Mouse (Mus musculus) ES-E14 (cell line): ENCODE measurements around the gene Krtap28-13. TPM values are rescaled to one million over a fixed set of nuclear protein-coding genes. Genes with fewer than 3 reads are reported as not detected.

Experiments used
- DNase-seq: peaks from one replicate; pipeline ENCODE4 v3.0.0-alpha.2; 2013; ENCODE audit warnings: low read depth, low spot score
- H3K27ac ChIP-seq: 2 replicates; pipeline ENCODE4 v1.5.1; 2012; ENCODE audit warnings: low read depth, mild to moderate bottlenecking, low read length, moderate library complexity, mixed read lengths; ENCODE audit not compliant: poor library complexity, insufficient read depth, severe bottlenecking
- H3K36me3 ChIP-seq: 2 replicates; pipeline ENCODE4 v1.6.1; 2012; ENCODE audit warnings: mild to moderate bottlenecking, low read length, moderate library complexity, mixed read lengths; ENCODE audit not compliant: control insufficient read depth, poor library complexity, insufficient read depth, severe bottlenecking
- H3K4me1 ChIP-seq, 2 experiments: fragments of 150-350 bp in 1 of 2; sonication (generic) in 1 of 2; 2 replicates each; pipeline ENCODE4 v1.6.1; 2012; ENCODE audit warnings: low read length in 2 of 2, mild to moderate bottlenecking in 1 of 2, mixed read lengths in 1 of 2; ENCODE audit not compliant: control insufficient read depth in 2 of 2, insufficient read depth in 2 of 2, poor library complexity in 1 of 2
- H3K4me3 ChIP-seq, 2 experiments: fragments of 150-350 bp in 1 of 2; sonication (generic) in 1 of 2; 2 replicates each; pipeline ENCODE4 v1.5.1; 2012; ENCODE audit warnings: low read length in 2 of 2, low read depth in 1 of 2, mild to moderate bottlenecking in 1 of 2, mixed read lengths in 1 of 2; ENCODE audit not compliant: insufficient read depth in 1 of 2, poor library complexity in 1 of 2, severe bottlenecking in 1 of 2
- H3K9ac ChIP-seq: 2 replicates; pipeline ENCODE4 v1.6.1; 2012; ENCODE audit warnings: low read depth, mild to moderate bottlenecking, low read length, mixed read lengths; ENCODE audit not compliant: poor library complexity, insufficient read depth, severe bottlenecking
- H3K9me3 ChIP-seq: fragments of 150-350 bp; sonication (generic); 2 replicates; pipeline ENCODE4 v1.6.1; 2012; ENCODE audit warnings: low read depth, mild to moderate bottlenecking, low read length; ENCODE audit not compliant: control insufficient read depth, insufficient read depth
- CHD2 ChIP-seq: IDR thresholded peaks from 2 replicates; pipeline ENCODE4 v1.6.1; 2014; ENCODE audit warnings: mild to moderate bottlenecking, low read depth, low read length, inconsistent platforms
- HCFC1 ChIP-seq: IDR thresholded peaks from 2 replicates; pipeline ENCODE4 v1.6.1; 2012; ENCODE audit warnings: low read length, inconsistent platforms, borderline replicate concordance; ENCODE audit not compliant: insufficient read depth
- MAFK ChIP-seq: IDR thresholded peaks from 2 replicates; pipeline ENCODE4 v1.6.1; 2014; ENCODE audit warnings: mild to moderate bottlenecking, low read depth, low read length, inconsistent platforms; ENCODE audit not compliant: insufficient read depth
- ZC3H11A ChIP-seq: IDR thresholded peaks from 2 replicates; pipeline ENCODE4 v1.6.1; 2012; ENCODE audit warnings: low read depth, mild to moderate bottlenecking, inconsistent platforms, low read length, borderline replicate concordance
- ZNF384 ChIP-seq: IDR thresholded peaks from 2 replicates; pipeline ENCODE4 v1.6.1; 2012; ENCODE audit warnings: low read depth, low read length, inconsistent platforms
- in situ Hi-C, 2 experiments: fragments of 600-800 bp; cut with MboI; formaldehyde crosslinking; loops; one replicate each; pipeline ENCODE4 v1.15.1; 2025; ENCODE audit warnings: low sequenced_read_pairs in 2 of 2, inconsistent platforms in 1 of 2; ENCODE audit not compliant: unreplicated experiment in 2 of 2
- total RNA-seq: library from RNA; depleted of rRNA; stranded (reverse); fragments of 300-350 nt; gene quantifications from 2 replicates; pipeline ENCODE4 v1.2.3, GENCODE M21; 2012; rRNA removed

Krtap28-13 gene
- total RNA-seq = not detected in 2 replicates

- H3K4me3 ChIP-seq = peak within 1 kb of the TSS in 1 of 2 experiments; percentile 44; a peak in 2 of 4 replicates
- in situ Hi-C loops = no loop called here
- no peak within 1 kb of the TSS for H3K9ac ChIP-seq
- no peak for DNase-seq
- no peaks in the 10 kb centered on the region for H3K9me3 ChIP-seq
- no peaks in the 10 kb centered on the region for H3K4me1 ChIP-seq
- TF ChIP-seq CHD2 = no peak
- TF ChIP-seq ZNF384 = no peak
- no peak for TF ChIP-seq ZC3H11A
- no peak within 1 kb of the TSS for H3K27ac ChIP-seq
- no peaks in the 10 kb centered on the region for H3K36me3 ChIP-seq
Measured at GRCm38 (mm10) chr1:83060643-83061042, at the start of gene Krtap28-13. Krtap28-13 (plus strand) TSS chr1:83060930.

DNA sequence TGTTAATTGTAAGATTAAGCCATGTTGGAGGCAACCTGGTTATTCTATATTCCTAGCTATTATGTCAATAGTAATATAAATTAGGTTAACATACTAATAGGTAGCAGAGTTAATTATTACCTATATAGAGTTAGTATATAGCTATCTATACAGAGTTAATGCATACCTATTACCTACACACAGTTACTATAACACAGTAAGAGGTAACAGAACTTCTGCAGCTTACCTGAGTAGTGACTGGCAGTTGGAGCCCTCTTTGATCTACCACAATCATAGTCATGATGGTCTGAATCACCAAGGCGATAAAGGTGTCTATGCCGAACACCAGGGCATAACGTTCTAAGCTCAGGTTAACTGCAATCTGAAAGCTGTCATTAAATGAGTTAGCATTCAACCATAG is 46.3 kb upstream of the Krtap28-13 start:
- H3K4me3 ChIP-seq = no peak overlapping the region
- no peaks in the 10 kb centered on the region for H3K4me1 ChIP-seq
- no peaks in the 10 kb centered on the region for H3K36me3 ChIP-seq
- no peak for DNase-seq
- H3K9me3 ChIP-seq = no peaks in the 10 kb centered on the region
- no peak overlapping the region for H3K9ac ChIP-seq
- TF ChIP-seq CHD2 (no peak), MAFK (no peak), ZC3H11A (no peak), HCFC1 (no peak), ZNF384 (no peak)
- in situ Hi-C loops = no loop called here
- no peak overlapping the region for H3K27ac ChIP-seq

GRCm38 (mm10) chr1:83015329-83015879 is 45.3 kb upstream of the Krtap28-13 start:
- H3K27ac ChIP-seq = no peak overlapping the region
- no peaks in the 10 kb centered on the region for H3K4me1 ChIP-seq
- no peak overlapping the region for H3K4me3 ChIP-seq
- no peaks in the 10 kb centered on the region for H3K36me3 ChIP-seq
- in situ Hi-C loops = no loop called here
- no peak for DNase-seq
- TF ChIP-seq ZNF384 = no peak
- H3K9me3 ChIP-seq = no peaks in the 10 kb centered on the region
- H3K9ac ChIP-seq = no peak overlapping the region

- H3K4me1 ChIP-seq = no peaks in the 10 kb centered on the region
- no peak overlapping the region for H3K4me3 ChIP-seq
- H3K9ac ChIP-seq = no peak overlapping the region
- no peaks in the 10 kb centered on the region for H3K9me3 ChIP-seq
- in situ Hi-C loops = no loop called here
- no peak for DNase-seq
- TF ChIP-seq HCFC1 (no peak), ZC3H11A (no peak), CHD2 (no peak), ZNF384 (no peak), MAFK (no peak)
- H3K27ac ChIP-seq = no peak overlapping the region
- H3K36me3 ChIP-seq = no peaks in the 10 kb centered on the region
Measured at GRCm38 (mm10) chr1:83016556-83016955, 44.2 kb upstream of the Krtap28-13 start.

GRCm38 (mm10) chr1:83031950-83032349 is 28.8 kb upstream of the Krtap28-13 start:
- Histone ChIP-seq H3K36me3 (no peaks in the 10 kb centered on the region), H3K9ac (no peak overlapping the region), H3K27ac (no peak overlapping the region), H3K9me3 (no peaks in the 10 kb centered on the region), H3K4me3 (no peak overlapping the region), H3K4me1 (no peaks in the 10 kb centered on the region)
- DNase-seq = no peak
- in situ Hi-C loops = no loop called here
- no peak for TF ChIP-seq HCFC1
- TF ChIP-seq ZC3H11A = no peak
- no peak for TF ChIP-seq MAFK
- TF ChIP-seq CHD2 = no peak
- no peak for TF ChIP-seq ZNF384
